Mouse (Mus musculus) adrenal gland, adult 8-10 months (tissue): ENCODE data around the gene Hist1h1c. TPM values are rescaled to one million over a fixed set of nuclear protein-coding genes. Genes with fewer than 3 reads are reported as not detected.
A peak's percentile ranks its signal among the peaks of the same experiment; 100 is the strongest.
"Not testable (repeated sequence)": the region's sequence is repeated elsewhere in the genome, so short reads cannot be mapped to it uniquely, and the experiment has no call there.

Experiments used
- DNase-seq: peaks from one replicate; pipeline ENCODE4 v3.0.0; 2022
- total RNA-seq, 4 experiments: library from RNA; stranded (reverse); gene quantifications; 2 replicates each; pipeline ENCODE4 v1.2.4; 2022

Gene Hist1h1c
- total RNA-seq, 4 experiments from 2014 or later, result 212 to 290 (median 255) TPM

GRCm38 (mm10) chr13:23746201-23747080 is 7.8 kb downstream of the Hist1h1c start, which contains the start of gene Hist1h2bb:
Gene Hist1h2bb (plus strand): TSS chr13:23746734.
- peak; percentile 67 for DNase-seq

GRCm38 (mm10) chr13:23747081-23747891 is 8.7 kb downstream of the Hist1h1c start:
- DNase-seq, result no peak

GRCm38 (mm10) chr13:23747892-23748288 is 9.3 kb downstream of the Hist1h1c start:
- no peak for DNase-seq

- DNase-seq, result no peak
Measured at GRCm38 (mm10) chr13:23749563-23750121, 11.0 kb downstream of the Hist1h1c start.

GRCm38 (mm10) chr13:23750839-23751477 is 12.3 kb downstream of the Hist1h1c start, which contains the start of gene Hist1h2ab:
Gene Hist1h2ab (plus strand): TSS chr13:23751126.
- DNase-seq, result not testable (repeated sequence)

- DNase-seq, result no peak
Measured at GRCm38 (mm10) chr13:23751478-23751956, 12.9 kb downstream of the Hist1h1c start.

GRCm38 (mm10) chr13:23752067-23752741 is 13.6 kb downstream of the Hist1h1c start, which contains the start of gene Hist1h3b:
Gene Hist1h3b (plus strand): TSS chr13:23752267.
- DNase-seq, result peak; percentile 80

GRCm38 (mm10) chr13:23752742-23753172 is 14.1 kb downstream of the Hist1h1c start:
- DNase-seq, result no peak

- DNase-seq, result no peak
Measured at GRCm38 (mm10) chr13:23753314-23754078, 14.9 kb downstream of the Hist1h1c start.

GRCm38 (mm10) chr13:23755000-23755399 is 16.4 kb downstream of the Hist1h1c start:
- no peak for DNase-seq

GRCm38 (mm10) chr13:23756790-23757189 is 18.2 kb downstream of the Hist1h1c start, which contains the start of gene Hist1h4b:
Gene Hist1h4b (plus strand): TSS chr13:23757013.
- peak; percentile 82 for DNase-seq

- DNase-seq, result no peak
Measured at GRCm38 (mm10) chr13:23757211-23757773, 18.7 kb downstream of the Hist1h1c start.

- no peak for DNase-seq
Measured at GRCm38 (mm10) chr13:23757921-23758320, 19.3 kb downstream of the Hist1h1c start.

GRCm38 (mm10) chr13:23759251-23759771 is 20.7 kb downstream of the Hist1h1c start:
- DNase-seq, result no peak

GRCm38 (mm10) chr13:23759916-23760239 is 21.3 kb downstream of the Hist1h1c start:
- DNase-seq, result no peak

- no peak for DNase-seq
Measured at GRCm38 (mm10) chr13:23760240-23760971, 21.8 kb downstream of the Hist1h1c start.

GRCm38 (mm10) chr13:23760972-23761864 is 22.6 kb downstream of the Hist1h1c start, which contains the start of gene Hist1h4a:
Gene Hist1h4a (minus strand): TSS chr13:23761230.
- peak; percentile 97 for DNase-seq
